21 mouse cellular contexts compared by ENCODE assay signal in the genomic region with DNA sequence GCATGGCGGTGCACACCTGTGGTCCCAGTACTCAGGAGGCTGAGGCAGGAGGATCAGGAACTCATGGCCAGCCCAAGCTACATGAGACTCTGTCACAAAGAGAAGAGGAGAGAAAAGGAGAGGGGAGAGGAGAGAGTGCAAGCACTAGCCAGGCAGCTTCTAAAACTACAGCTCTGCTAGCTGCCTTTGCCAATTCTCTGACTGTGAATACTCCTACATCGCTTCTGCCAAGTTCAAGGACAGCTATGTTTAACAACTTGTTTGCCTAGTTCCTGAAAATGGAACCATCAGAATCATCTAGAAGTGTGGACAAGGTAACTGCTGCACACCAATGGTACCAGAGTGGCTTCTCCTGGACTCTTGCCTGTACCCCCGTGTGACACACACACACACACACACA. TPM values are rescaled to one million over a fixed set of nuclear protein-coding genes. Genes with fewer than 3 reads are reported as not detected.
DNase-seq lines count a peak whose midpoint lies in the region; ATAC-seq and TF ChIP-seq lines count a peak whose summit lies in the region.
"Had no signal": no experiment of that assay in that cellular context is flagged by ENCODE, and none has a peak within 500 bp of the region (broad histone marks: within the 10 kb centered on the region; RNA-seq: fewer than 3 reads in every experiment).

No protein-coding gene starts in this region.

- no peak overlapping the region for H3K4me3 ChIP-seq in liver, adult 2 months (ENCODE audit: insufficient read depth, low read depth, low read length)
- no peak overlapping the region for H3K4me3 ChIP-seq in liver, embryonic 12.5 days

- H3K9ac ChIP-seq in liver, adult 2 months (ENCODE audit: low read depth, low read length), result no peak overlapping the region
- no peak overlapping the region for H3K9ac ChIP-seq in liver, embryonic 12.5 days

- H3K27ac ChIP-seq in liver, adult 2 months (replicated peaks; ENCODE audit: insufficient read depth, low read depth, low read length), result no peak overlapping the region
- no peak overlapping the region for H3K27ac ChIP-seq in liver, embryonic 12.5 days

- no peaks in the 10 kb centered on the region; the same call in 1 of the 2 replicates for H3K4me1 ChIP-seq in liver, adult 2 months (ENCODE audit: control insufficient read depth, insufficient read depth, low read length)
- H3K4me1 ChIP-seq in liver, embryonic 12.5 days, result no peaks in the 10 kb centered on the region

- no peaks in the 10 kb centered on the region for H3K9me3 ChIP-seq in liver, embryonic 12.5 days (replicated peaks)
- H3K9me3 ChIP-seq: G1E had no signal

- 44% methylated on average over 3 of the region's 3 CpGs for WGBS in liver, adult 2 months
- 50% methylated on average over 3 of the region's 3 CpGs for WGBS in liver, embryonic 12.5 days (ENCODE audit: insufficient replicate concordance)

- peak; percentile 89 for ATAC-seq in frontal cortex, adult (ENCODE audit: low TSS enrichment)
- ATAC-seq in liver, embryonic 12.5 days, result no peak
- ATAC-seq: activated CD4-positive, CD25-positive, alpha-beta regulatory T cell, adult 4 months; CD4-positive, CD25-positive, alpha-beta regulatory T cell, adult 4 months; Patski had no signal

- no peak for TF ChIP-seq POLR2A in liver, adult 2 months (IDR thresholded peaks at IDR 0.05; ENCODE audit: extremely low read depth, insufficient read depth, low read length)

- no peaks in the 10 kb centered on the region for H3K27me3 ChIP-seq in liver, adult 2 months (ENCODE audit: control insufficient read depth, insufficient read depth, low read length)
- no peaks in the 10 kb centered on the region; the same call in 1 of the 2 replicates for H3K27me3 ChIP-seq in liver, embryonic 12.5 days (replicated peaks)

- no peaks in the 10 kb centered on the region for H3K79me2 ChIP-seq in liver, adult 2 months (ENCODE audit: control insufficient read depth, insufficient read depth, low read length)

- no peaks in the 10 kb centered on the region for H3K36me3 ChIP-seq in liver, adult 2 months (ENCODE audit: control insufficient read depth, insufficient read depth, low read length)
- no peaks in the 10 kb centered on the region for H3K36me3 ChIP-seq in liver, embryonic 12.5 days
- H3K36me3 ChIP-seq: G1E had no signal

- DNase-seq in frontal cortex, postnatal 25 days (ENCODE audit: low spot score in 2 of 2), result no peak
- peak; percentile 35 for DNase-seq in liver, adult 2 months (ENCODE audit: extremely low read depth, low read depth, low spot score)
- peak; percentile 58 for DNase-seq in brain, adult 2 months (ENCODE audit: low read depth, low spot score)
- DNase-seq in thymus, adult 18-20 months, result no peak
- DNase-seq: adrenal gland, adult 2 months; adrenal gland, adult 8-10 months; adrenal gland, postnatal 10 days; adrenal gland, postnatal 14 days; adrenal gland, postnatal 25 days; adrenal gland, postnatal 36 days; B cell, adult 2 months; cerebellum, adult 11 months; cerebellum, adult 11-12 months; cerebellum, adult 2 months had no signal

- H3K4me2 ChIP-seq in liver, embryonic 12.5 days, result no peak overlapping the region

- TF ChIP-seq CTCF in liver, adult 2 months (IDR thresholded peaks at IDR 0.05; ENCODE audit: low read depth, low read length), result no peak

RNA-seq across cellular contexts. Expression of a gene that starts 17.3 kb away (rescaled TPM):
- 34.3 and 37.1 TPM in 2 replicates for total RNA-seq in liver, adult 2 months (2014; rRNA removed)
- polyA plus RNA-seq in liver, adult 2 months (2012; rRNA removed), result 60.0 and 81.2 TPM in 2 replicates
- 168 and 174 TPM in 2 replicates for polyA plus RNA-seq in liver, embryonic 12.5 days (2016; fragmentation: Nextera tagmentation; extraction: Ambion mirVana)

RNA-seq across cellular contexts. Expression of a gene that starts 29.2 kb away (rescaled TPM):
- 0.28 TPM in 1 of 2 replicates, not detected in the other for total RNA-seq in liver, adult 2 months (2014; rRNA removed)
- 0.11 TPM in 1 of 2 replicates, not detected in the other for polyA plus RNA-seq in liver, adult 2 months (2012; rRNA removed)
- polyA plus RNA-seq in liver, embryonic 12.5 days (2016; fragmentation: Nextera tagmentation; extraction: Ambion mirVana), result 0.06 and 0.08 TPM in 2 replicates
- total RNA-seq: adrenal gland, postnatal 36 days; CH12.LX; G1E had no signal
- polyA plus RNA-seq: G1E had no signal

Comparison
In these comparisons a context has a peak if more than half of its experiments do, and no peak if none do; other contexts are left out.
1. DNase-seq: peak in liver, adult 2 months (single experiment) and brain, adult 2 months (single experiment); none in frontal cortex, postnatal 25 days (0 of 2) and thymus, adult 18-20 months (0 of 2).